Mouse (Mus musculus) WW6 (cell line): ENCODE measurements around the gene Cecr2.
"Not testable (repeated sequence)": the region's sequence is repeated elsewhere in the genome, so short reads cannot be mapped to it uniquely, and the experiment has no call there.

Experiments used
- DNase-seq: peaks from one replicate; pipeline ENCODE4 v3.0.0-alpha.2; 2013; ENCODE audit warnings: low read depth, low spot score

Cecr2 gene

DNA sequence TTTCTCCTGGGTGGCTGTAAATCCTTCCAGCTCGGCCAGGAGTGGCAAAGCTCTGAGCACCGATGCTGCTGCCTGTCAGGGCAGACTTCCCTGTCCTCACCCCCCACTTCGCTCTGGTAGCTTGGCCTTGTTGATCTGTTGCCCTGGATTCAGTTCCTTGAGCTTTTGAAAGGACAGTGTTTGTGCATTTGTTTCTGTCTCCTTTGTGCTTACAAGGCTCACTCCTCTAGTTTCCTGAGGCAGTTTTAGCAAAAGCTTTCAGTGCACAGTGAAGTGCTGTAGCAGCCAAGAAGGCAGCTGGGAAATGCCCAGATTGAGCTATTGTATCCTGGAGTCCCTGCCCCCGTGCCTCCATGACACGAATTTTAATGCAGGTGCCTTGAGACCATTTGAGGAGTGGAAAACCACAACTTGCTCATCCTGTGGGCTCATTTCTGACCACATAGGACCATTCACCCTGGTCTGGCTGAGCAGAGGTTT is 107.0 kb downstream of the Cecr2 start, which contains the start of gene Slc25a18:
TSS of gene Slc25a18 (plus strand) at position 430 of the 480 bp plus-strand sequence.
- no peak for DNase-seq

DNA sequence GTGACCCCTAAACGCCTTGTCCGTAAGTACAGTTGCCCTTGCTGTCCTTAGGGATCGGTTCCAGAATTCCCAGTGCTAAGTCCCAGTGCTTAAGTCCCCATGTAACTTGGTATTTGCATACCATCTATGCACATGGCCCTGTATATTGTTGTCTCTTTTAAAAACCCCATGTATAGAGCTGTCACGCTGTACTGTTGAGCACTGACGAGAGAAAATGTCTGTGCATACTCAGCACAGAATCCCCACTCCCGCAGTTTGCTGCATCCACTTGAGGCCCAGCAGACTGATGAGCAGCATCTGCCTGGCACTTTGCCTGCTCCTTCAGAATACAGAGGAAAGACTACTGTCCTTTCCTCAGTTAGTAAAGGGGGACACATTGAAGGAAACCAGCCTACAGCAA is 107.6 kb downstream of the Cecr2 start:
- no peak for DNase-seq

DNA sequence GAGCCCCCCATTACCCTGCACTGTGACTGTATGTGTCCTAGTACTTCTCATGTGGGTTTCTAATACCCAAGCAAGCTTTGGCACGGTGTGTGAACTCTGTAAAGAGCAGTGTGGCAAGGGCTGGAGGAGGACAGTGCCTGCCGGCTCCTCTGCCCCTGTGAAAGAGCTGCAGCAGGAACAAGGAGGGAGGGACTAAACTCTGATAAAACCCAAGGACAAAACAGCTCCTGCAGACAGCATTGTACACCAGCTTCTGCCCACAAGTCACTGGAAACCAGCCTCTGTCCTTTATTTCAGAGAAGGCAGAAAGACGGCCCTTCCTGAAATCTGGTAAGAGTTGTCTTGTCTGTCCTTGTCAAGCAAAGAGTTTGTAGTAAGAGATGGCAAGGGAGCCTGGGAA is 110.1 kb downstream of the Cecr2 start:
- no peak for DNase-seq

DNA sequence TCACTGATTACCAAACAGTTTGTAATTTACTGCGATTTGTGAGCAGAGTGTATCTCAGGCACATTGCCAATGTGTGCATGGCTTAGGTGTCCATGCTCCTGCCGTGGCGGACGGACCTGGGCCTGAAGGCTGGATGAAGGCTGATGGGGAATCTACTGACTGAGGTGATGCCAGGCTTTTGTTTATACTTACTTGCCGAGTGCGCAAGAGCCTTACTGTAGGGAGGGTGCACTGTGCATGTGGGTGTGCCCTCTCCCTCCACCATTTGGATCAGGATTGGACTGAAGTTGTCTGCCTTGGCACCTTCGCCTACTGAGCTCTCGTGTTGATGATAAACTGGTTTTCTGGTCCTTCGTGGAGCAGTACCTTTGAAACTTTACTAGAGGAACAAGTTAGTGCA is 111.4 kb downstream of the Cecr2 start:
- no peak for DNase-seq

DNA sequence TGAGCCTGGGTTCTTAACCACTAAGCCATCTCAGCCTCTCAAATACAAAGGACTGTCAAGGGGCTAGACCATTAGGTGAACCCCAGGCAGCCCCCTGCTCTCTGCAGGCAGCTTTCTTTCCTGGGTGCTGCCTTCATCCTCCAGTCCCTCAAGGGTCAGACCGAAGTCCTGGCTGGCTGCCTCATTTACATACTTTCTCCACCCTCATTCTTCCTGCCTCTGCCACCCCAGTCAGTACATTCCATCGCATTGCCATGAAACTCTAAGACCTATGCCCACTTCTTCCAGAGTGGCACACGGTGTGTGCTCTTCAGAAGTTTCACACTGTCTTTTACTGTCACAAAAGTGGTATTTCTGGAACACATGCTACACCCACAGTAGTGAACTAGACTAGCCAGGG is 112.1 kb downstream of the Cecr2 start:
- no peak for DNase-seq

DNA sequence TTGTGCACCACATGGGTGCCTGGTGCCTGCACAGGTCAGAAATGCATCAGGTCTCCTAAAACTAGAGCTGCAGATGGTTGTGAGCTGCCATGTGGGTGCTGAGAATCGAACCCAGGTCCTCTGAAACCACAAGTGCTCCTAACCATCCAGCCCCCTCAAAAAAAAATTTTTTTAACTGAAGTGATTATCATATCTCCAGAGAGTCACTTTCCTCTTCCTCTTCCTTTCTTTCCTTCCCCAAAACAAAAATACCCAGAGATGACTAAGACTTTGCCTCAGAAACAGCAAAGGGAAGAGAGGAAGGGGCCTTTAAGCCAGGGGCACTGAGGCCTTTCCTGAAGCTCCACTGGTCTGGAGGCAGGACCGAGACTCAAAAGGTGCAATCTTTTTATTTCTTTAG is 116.8 kb downstream of the Cecr2 start:
- DNase-seq = no peak

DNA sequence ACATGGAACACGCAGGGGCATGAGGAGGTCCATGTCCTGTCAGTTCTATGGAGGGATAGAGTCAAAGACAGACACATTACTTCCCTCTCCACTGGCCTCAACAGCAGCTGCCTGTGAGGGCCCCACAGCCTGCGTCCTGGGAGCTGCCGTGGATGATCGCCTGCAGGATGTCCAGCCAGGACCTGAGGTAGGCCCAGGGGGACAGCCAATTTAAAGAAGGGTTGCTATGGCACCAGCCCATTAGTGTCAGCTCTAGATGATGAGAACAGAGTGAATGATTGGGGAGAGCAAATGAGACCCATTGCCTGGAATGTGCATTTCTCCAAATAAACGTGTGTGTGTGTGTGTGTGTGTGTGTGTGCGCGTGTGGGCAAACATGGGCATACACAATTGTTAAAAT is 118.2 kb downstream of the Cecr2 start:
- no peak for DNase-seq

DNA sequence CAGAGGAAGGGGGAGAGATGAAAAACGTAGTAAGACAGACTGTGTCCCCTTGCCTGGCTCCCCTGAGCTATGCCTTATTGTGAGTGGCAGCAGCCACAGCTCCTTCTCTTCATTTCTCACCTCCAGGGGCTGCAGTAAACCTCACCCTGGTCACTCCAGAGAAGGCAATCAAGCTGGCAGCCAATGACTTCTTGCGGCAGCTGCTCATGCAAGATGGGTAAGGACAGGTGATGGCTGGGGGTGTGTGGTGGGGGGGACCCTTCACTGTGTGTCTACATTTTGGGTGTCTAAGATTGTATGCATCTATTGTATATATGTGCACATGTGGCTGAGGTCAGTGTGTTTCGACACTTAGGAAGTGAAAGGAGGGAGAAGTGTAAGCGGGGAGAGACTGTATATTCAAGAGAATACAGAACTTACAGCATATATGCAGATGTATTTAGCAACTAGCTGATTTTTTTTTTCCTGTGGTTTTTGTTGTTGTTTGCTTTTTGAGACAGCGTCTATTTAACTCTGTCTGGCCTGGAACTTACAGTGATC is 122.0 kb downstream of the Cecr2 start:
- DNase-seq = no peak

DNA sequence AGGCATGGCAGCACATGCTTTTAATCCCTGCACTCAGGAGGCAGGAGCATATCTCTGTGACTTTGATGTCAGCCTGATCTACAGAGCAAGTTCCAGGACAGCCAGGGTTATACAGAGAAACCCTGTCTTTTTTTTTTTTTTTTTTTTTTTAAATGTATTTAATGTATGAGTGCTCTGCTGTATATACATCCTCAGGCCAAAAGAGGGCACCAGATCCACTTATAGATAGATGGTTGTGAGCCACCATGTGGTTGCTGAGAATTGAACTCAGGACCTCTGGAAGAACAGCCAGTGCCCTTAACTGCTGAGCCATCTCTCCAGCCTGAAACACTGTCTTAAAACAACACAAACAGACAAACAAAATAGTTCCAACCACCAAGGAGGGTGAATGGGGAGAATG is 122.7 kb downstream of the Cecr2 start:
- DNase-seq = no peak

DNA sequence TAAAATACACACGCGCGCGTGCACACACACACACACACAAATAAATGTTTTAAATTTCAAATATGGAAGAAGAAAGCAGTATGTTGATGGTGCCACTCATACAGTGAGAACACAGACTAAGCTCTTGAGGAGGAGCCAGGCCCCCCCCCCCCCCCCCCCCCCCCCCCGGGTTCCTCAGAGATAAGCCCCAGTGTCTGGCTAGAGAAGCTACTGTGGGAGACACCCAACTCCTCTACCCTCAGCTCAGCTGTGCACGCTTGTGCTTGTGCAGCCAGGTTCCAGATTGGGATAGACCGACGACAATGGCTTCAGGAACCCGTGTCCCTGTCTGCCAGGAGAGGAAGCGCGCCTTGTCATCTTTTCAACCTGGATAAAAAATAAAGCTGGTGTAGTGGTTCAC is 124.0 kb downstream of the Cecr2 start:
- no peak for DNase-seq

DNA sequence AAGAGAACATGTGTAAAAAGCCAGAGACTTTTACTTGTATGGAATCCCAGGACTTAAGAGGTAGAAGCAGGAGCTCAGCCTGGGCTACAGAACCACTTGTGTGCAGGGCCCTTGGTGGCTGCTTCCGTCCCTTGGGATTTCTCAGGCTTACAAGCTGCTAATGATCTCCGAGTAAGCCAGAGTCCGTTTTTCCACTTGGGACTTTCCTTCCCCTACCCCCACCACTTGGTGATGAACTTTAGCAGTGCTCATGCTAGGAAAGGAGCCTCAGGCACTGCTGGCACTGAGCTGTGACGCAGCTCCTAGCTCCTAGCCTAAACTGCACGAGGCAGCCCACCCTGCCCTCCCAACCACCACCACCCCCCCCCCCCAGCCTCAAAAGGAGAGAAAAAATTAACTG is 124.5 kb downstream of the Cecr2 start:
- no peak for DNase-seq

DNA sequence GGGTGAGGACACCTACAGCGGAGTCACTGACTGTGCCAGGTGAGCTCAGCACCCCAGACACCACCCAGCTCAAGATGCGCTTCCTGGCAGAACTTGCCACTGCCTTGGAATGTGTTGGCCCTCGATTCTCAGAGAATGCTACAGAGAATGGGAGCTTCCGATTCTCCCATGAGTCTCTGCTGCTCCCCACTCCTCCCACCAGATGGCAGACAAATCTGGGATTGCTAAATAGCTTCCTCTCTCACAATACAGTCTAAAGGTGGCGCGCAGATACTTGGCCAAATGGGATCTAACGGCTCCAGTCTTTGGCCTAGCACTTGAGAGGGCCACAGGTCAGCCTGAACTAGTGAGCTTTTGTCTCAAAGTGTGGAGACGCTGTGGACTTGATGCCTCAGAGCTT is 126.8 kb downstream of the Cecr2 start:
- DNase-seq = no peak

DNA sequence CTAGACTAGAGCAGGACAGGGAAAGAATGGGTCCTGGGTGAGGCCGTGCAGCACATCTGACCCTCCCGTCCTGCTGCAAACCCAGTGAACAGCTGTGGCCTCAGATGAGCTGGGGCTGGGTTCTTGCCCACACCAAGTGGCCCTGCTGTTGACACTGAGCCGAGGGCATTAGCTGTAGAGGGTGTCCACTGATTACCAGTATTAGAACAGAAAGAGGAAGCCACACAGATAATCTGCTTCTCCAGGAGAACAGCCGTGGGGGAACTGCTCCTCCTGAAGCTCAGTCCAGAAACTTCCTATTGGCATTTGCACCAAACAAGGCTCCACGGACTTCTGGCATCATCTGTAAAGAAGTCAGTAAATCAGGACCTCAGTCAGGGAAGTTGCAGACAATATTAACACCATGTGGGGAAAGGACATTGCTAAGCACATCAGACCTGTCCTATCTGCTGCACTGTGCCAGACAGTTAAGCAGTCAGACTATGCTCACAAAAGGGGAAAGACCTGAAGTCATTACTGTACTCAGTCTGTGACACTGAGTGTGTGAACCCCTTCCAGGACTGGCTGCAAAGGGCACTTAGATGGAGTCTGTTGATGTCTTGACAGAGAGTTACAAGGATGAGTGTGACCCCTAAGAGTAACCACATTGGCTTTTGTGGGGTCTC is 129.4 kb downstream of the Cecr2 start:
- DNase-seq = no peak

DNA sequence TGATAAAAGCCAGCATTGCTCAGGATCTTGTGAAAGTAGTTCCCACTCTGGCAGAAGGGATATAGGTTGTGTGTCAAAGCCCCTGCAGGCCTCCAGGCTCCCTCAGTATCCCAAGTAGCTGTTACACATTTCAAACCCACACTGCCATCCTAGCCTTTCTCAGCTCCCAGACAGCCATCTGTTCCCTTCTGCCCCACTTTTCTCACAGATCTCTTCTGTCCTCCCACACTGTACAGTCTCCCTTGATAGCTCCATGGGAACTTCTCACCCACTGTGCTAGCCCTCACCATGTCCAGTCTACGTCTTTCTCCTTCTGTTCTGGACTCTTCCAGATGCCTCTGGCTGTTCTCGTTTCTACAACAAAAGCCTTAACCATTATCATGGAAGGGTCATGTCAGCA is 129.9 kb downstream of the Cecr2 start:
- no peak for DNase-seq

DNA sequence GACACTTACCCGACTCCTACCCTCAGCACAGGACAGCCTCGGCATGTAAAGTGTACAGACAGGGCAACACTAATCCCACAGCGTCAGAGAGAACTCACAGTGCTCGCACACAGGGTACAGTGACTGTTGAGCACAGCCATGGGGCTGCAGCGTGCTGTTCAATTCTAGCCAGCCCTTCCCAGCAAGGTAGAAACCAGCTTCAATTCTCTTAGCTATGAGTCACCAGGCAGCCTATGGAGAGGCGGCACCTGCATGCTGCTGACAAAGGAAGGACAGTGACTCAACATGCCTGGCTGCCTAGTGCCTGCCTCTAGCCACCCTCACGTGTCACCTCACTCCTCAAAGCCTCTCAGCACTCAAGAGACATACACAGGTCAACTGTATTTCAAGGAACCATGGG is 131.8 kb downstream of the Cecr2 start:
- no peak for DNase-seq

DNA sequence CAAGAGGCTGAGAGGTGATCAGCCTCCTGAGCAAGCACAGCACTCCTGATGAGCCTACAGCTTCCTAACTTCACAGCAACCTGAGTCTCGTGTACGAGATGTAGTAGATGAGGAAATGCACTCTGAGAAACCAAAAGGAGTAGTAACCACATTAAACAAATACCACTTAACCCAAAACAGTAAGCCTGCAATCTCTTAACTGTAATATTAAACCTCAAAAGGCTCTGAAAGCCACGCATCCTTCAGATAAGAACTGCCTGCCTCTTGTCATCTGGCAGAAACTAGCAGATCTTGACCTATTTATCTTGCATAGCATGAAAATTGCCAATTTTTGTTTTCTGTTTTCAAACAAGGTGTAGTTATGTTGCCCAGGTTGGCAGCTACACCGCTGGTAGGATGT is 132.7 kb downstream of the Cecr2 start:
- DNase-seq = no peak

DNA sequence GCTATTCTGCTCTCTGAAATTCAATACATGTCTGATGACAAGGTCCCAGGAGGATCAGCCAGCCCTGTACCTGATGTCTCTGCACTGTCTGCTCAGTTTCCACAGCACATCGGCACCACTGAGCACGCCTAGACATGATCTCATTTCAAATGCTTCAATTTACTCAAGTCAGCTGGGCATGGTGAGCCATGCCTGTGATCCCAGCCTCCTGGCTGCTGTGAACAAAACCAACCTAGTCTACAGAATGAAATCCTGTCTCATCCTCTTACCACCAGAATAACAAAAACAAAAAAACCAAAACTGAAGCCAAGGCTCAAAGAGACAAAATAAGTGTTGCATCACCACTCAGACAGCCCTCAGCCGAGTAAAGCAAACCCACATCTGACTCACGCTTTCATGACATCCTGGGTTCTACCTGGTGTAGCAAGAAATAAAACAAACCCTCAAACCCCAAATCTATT is 133.4 kb downstream of the Cecr2 start:
- DNase-seq = no peak

DNA sequence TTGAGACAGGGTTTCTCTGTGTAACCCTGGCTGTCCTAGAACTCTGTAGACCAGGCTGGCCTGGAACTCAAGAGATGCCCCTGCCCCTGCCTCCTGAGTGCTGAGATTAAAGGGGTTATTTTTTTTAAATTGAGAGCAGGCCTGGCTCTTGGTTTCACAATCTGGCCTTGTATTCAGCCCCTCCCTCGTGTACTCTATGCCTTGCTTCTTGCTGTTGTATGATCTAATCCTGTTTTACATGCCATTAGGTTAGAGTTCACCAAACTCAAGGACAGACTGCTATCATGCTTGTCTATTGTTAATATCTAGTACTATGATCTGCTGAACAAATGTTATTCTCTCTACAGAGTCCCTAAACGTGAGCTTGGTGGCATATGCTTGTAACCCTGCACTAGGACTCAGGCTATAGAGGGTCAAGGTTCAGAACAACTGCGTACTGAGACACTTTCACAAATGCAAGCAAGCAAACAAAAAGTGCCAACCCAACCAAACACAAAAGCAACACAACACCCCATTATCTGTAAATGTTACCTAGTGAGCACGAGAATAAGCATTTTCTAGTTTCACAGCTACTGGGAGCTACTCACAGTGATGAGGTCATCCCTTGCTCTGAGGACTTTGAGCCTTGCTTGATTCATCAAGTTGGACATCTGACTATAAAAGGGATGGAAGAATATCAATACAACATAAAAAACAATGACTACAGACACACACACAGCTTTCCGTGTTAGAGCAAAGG is 141.0 kb downstream of the Cecr2 start:
- DNase-seq = no peak

DNA sequence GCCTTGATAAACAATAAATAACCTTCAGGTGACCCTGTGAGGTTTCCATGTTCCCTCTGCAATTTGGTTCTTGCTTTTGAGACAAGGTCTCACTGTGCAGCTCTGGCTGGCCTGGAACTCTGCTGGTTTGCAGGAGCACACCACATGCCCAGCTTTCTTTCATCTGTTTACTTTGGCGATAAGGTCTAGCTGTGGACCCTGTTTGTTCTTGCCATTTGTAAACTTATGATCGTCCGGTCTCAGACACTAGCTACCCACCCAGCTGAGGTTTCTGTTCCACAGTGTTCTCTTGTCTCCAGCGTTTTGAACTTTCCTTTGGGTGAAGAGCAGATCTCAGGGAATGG is 141.5 kb downstream of the Cecr2 start:
- no peak for DNase-seq

DNA sequence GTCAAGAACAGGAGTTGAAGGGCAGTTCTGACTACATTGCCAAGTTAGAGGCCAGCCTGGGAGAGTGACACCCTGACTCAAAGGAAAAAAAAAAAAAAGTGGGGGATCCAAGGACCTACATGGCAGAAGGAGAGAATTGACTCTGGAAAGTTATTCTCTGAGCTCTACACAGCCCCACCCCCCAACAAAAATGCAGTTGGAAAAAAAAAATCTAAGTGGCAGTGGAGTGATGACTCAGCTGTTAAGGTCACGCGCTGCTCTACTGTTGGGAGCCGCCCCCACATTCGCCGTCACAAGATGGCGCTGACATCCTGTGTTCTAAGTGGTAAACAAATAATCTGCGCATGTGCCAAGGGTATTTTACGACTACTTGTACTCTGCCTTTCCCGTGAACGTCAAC is 145.8 kb downstream of the Cecr2 start:
- not testable (repeated sequence) for DNase-seq

DNA sequence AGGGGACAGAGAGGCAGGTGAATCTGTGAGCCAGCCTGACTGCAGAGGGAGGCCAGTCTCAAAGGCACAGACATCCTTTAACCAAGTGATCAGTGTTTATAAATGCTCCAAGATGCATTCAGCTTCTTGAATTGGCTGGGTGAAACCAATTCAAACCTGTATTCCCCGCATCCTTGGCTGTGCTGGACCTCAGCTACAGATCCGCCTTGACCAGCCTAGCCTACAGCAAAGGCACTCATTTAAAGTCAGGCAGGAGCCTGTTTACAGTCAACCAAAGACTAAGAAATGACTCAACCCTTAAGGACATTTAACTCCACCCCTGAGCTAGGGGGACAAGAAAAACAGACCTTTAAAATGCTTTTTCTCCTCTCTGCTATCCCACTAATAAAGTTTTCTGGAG is 153.1 kb downstream of the Cecr2 start:
- no peak for DNase-seq

DNA sequence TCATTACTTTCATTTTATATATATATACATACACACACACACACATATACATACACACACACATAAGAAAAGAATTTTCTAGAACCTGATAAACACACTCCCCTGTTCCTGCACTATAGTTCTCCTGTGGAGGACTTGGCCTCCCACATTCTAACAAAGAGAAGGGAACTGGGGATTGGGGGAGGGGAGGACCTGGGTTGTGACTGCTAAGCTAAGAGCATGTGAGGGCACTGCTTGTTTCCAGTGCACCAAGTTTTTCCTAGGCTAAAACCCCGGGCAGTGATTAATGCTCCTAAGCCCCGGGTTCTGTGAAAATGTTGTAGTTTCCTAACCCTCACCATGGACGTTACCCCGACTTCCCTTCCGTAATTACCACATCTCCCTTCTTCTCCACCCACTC is 154.0 kb downstream of the Cecr2 start:
- DNase-seq = no peak
